13 mouse cellular contexts compared by ENCODE assay signal in genomic region chr11:94456347-94456746, GRCm38 (mm10). TPM values are rescaled to one million over a fixed set of nuclear protein-coding genes. Genes with fewer than 3 reads are reported as not detected.
DNase-seq lines count a peak whose midpoint lies in the region; ATAC-seq lines count a peak whose summit lies in the region.
"Had no signal": no experiment of that assay in that cellular context is flagged by ENCODE, and none has a peak within 500 bp of the region (broad histone marks: within the 10 kb centered on the region; RNA-seq: fewer than 3 reads in every experiment).

No protein-coding gene starts in this region.

- no peak overlapping the region for H3K4me3 ChIP-seq in embryonic facial prominence, embryonic 15.5 days (replicated peaks)
- no peak overlapping the region for H3K4me3 ChIP-seq in embryonic facial prominence, embryonic 10.5 days
- H3K4me3 ChIP-seq in midbrain, embryonic 12.5 days = no peak overlapping the region
- H3K4me3 ChIP-seq in midbrain, embryonic 11.5 days (ENCODE audit: low read depth, low read length) = no peak overlapping the region
- H3K4me3 ChIP-seq: heart, embryonic 15.5 days had no signal

- no peaks in the 10 kb centered on the region for H3K27me3 ChIP-seq in embryonic facial prominence, embryonic 15.5 days
- H3K27me3 ChIP-seq in embryonic facial prominence, embryonic 10.5 days (replicated peaks; ENCODE audit: low read depth, poor library complexity, severe bottlenecking) = peaks cover 18% of the 10 kb centered on the region
- H3K27me3 ChIP-seq in midbrain, embryonic 12.5 days = no peaks in the 10 kb centered on the region
- H3K27me3 ChIP-seq in midbrain, embryonic 11.5 days (ENCODE audit: control insufficient read depth, insufficient read depth, low read length) = no peaks in the 10 kb centered on the region

- peak overlapping the region; percentile 2 for H3K27ac ChIP-seq in embryonic facial prominence, embryonic 15.5 days (replicated peaks)
- no peak overlapping the region; the same call in 1 of the 2 replicates for H3K27ac ChIP-seq in embryonic facial prominence, embryonic 10.5 days (replicated peaks)
- 0 out of 2 replicates have a peak overlapping the region, but pooled peaks have one; percentile 16 for H3K27ac ChIP-seq in midbrain, embryonic 12.5 days (replicated peaks)
- no peak overlapping the region for H3K27ac ChIP-seq in midbrain, embryonic 11.5 days (ENCODE audit: low read depth, low read length)
- H3K27ac ChIP-seq: heart, embryonic 15.5 days had no signal

- peaks cover 27% of the 10 kb centered on the region for H3K4me1 ChIP-seq in embryonic facial prominence, embryonic 15.5 days
- peaks cover 32% of the 10 kb centered on the region for H3K4me1 ChIP-seq in embryonic facial prominence, embryonic 10.5 days
- H3K4me1 ChIP-seq in midbrain, embryonic 12.5 days = peaks cover 9% of the 10 kb centered on the region
- no peaks in the 10 kb centered on the region; the same call in 1 of the 2 replicates for H3K4me1 ChIP-seq in midbrain, embryonic 11.5 days (ENCODE audit: control insufficient read depth, insufficient read depth, low read length)

- intact Hi-C loops in left cerebral cortex, postnatal 14 days (cut with DNase I) = no loop called here
- intact Hi-C loops in left cerebral cortex, postnatal 4 days (cut with DNase I) = no loop called here

- H3K9me3 ChIP-seq in embryonic facial prominence, embryonic 15.5 days (replicated peaks) = no peaks in the 10 kb centered on the region
- no peaks in the 10 kb centered on the region for H3K9me3 ChIP-seq in embryonic facial prominence, embryonic 10.5 days
- H3K9me3 ChIP-seq in midbrain, embryonic 12.5 days = no peaks in the 10 kb centered on the region
- no peaks in the 10 kb centered on the region for H3K9me3 ChIP-seq in midbrain, embryonic 11.5 days (ENCODE audit: control insufficient read depth, low read length)
- H3K9me3 ChIP-seq: heart, embryonic 15.5 days had no signal

- DNase-seq in embryonic facial prominence, embryonic 10.5 days (ENCODE audit: low spot score) = no peak
- DNase-seq in midbrain, embryonic 11.5 days (ENCODE audit: low spot score, missing footprints) = no peak
- no peak for DNase-seq in left cerebral cortex, postnatal 14 days (ENCODE audit: low spot score in 2 of 2)
- no peak for DNase-seq in left cerebral cortex, postnatal 4 days
- DNase-seq in right cerebral cortex, postnatal 10 days (ENCODE audit: low spot score in 2 of 2) = no peak
- DNase-seq: cerebellum, adult 9-11 months; kidney, postnatal 36 days; lung, adult 18-20 months had no signal

- WGBS in embryonic facial prominence, embryonic 15.5 days = 53% methylated on average over 3 of the region's 3 CpGs
- 77% methylated on average over 3 of the region's 3 CpGs for WGBS in embryonic facial prominence, embryonic 10.5 days
- WGBS in midbrain, embryonic 12.5 days = 86% methylated on average over 3 of the region's 3 CpGs
- WGBS in midbrain, embryonic 11.5 days = 83% methylated on average over 3 of the region's 3 CpGs

- H3K4me2 ChIP-seq in embryonic facial prominence, embryonic 15.5 days (replicated peaks) = no peak overlapping the region
- no peak overlapping the region for H3K4me2 ChIP-seq in midbrain, embryonic 12.5 days (replicated peaks)
- H3K4me2 ChIP-seq in midbrain, embryonic 11.5 days = no peak overlapping the region
- H3K4me2 ChIP-seq: heart, embryonic 15.5 days had no signal

- peaks cover 54% of the 10 kb centered on the region for H3K36me3 ChIP-seq in embryonic facial prominence, embryonic 15.5 days
- peaks cover 85% of the 10 kb centered on the region for H3K36me3 ChIP-seq in embryonic facial prominence, embryonic 10.5 days (replicated peaks)
- peaks cover 27% of the 10 kb centered on the region for H3K36me3 ChIP-seq in midbrain, embryonic 12.5 days
- H3K36me3 ChIP-seq in midbrain, embryonic 11.5 days (ENCODE audit: control insufficient read depth, insufficient read depth, low read length) = no peaks in the 10 kb centered on the region; the same call in 1 of the 2 replicates
- H3K36me3 ChIP-seq: heart, embryonic 15.5 days had no signal

- H3K9ac ChIP-seq in embryonic facial prominence, embryonic 15.5 days = no peak overlapping the region
- no peak overlapping the region for H3K9ac ChIP-seq in midbrain, embryonic 12.5 days (replicated peaks)
- no peak overlapping the region for H3K9ac ChIP-seq in midbrain, embryonic 11.5 days (ENCODE audit: low read length)
- H3K9ac ChIP-seq: heart, embryonic 15.5 days had no signal

- no peak for ATAC-seq in embryonic facial prominence, embryonic 15.5 days (ENCODE audit: insufficient number of reproducible peaks, low FRiP score, low TSS enrichment, low read depth)
- ATAC-seq in midbrain, embryonic 12.5 days (ENCODE audit: low FRiP score, low read depth) = no peak
- no peak for ATAC-seq in midbrain, embryonic 11.5 days (ENCODE audit: low FRiP score)
- 0 out of 2 replicates have a peak, but pooled peaks have one; percentile 18 for ATAC-seq in megakaryocyte, adult 5-6 weeks (ENCODE audit: poor library complexity, severe bottlenecking)

RNA-seq across cellular contexts. Expression of gene Cacna1g, which starts 17.7 kb away (rescaled TPM):
- polyA plus RNA-seq in embryonic facial prominence, embryonic 15.5 days (2015; fragmentation: Nextera tagmentation; extraction: Ambion mirVana) = 29.1 and 30.3 TPM in 2 replicates
- 6.5 and 13.5 TPM in 2 replicates for polyA plus RNA-seq in embryonic facial prominence, embryonic 10.5 days (2016; fragmentation: Nextera tagmentation; extraction: Ambion mirVana)
- polyA plus RNA-seq in midbrain, embryonic 12.5 days (2016; fragmentation: Nextera tagmentation; extraction: Ambion mirVana) = 16.2 and 16.5 TPM in 2 replicates
- 7.6 and 9.3 TPM in 2 replicates for polyA plus RNA-seq in midbrain, embryonic 11.5 days (2014; fragmentation: Nextera tagmentation; extraction: Ambion mirVana)
- 0.96 and 0.98 TPM in 2 replicates for total RNA-seq in megakaryocyte, adult 5-6 weeks (2015)
- total RNA-seq in megakaryocyte, adult 5-6 weeks (2017) = 0.16 TPM in 1 of 2 replicates, not detected in the other
- 100 to 1,000 TPM; 107 to 130 TPM for total RNA-seq in left cerebral cortex, postnatal 14 days (2021)
- 100 to 1,000 TPM; 180 to 184 TPM for total RNA-seq in left cerebral cortex, postnatal 4 days (2021)

RNA-seq across cellular contexts. Expression of gene Spata20, which starts 29.6 kb away (rescaled TPM):
- 0.16 and 1.2 TPM in 2 replicates for polyA plus RNA-seq in embryonic facial prominence, embryonic 15.5 days (2015; fragmentation: Nextera tagmentation; extraction: Ambion mirVana)
- polyA plus RNA-seq in embryonic facial prominence, embryonic 10.5 days (2016; fragmentation: Nextera tagmentation; extraction: Ambion mirVana) = not detected in 2 replicates
- polyA plus RNA-seq in midbrain, embryonic 12.5 days (2016; fragmentation: Nextera tagmentation; extraction: Ambion mirVana) = 0.36 TPM in 1 of 2 replicates, not detected in the other
- polyA plus RNA-seq in midbrain, embryonic 11.5 days (2014; fragmentation: Nextera tagmentation; extraction: Ambion mirVana) = not detected in 2 replicates
- total RNA-seq in megakaryocyte, adult 5-6 weeks (2015) = not detected in 2 replicates
- not detected in 2 replicates for total RNA-seq in megakaryocyte, adult 5-6 weeks (2017)
- under 1 TPM; 0.38 to 0.62 TPM for total RNA-seq in left cerebral cortex, postnatal 14 days (2021)
- total RNA-seq in left cerebral cortex, postnatal 4 days (2021) = 1 to 10 TPM; 2.0 to 2.4 TPM
- polyA plus RNA-seq: neural tube, embryonic 11.5 days had no signal

RNA-seq across cellular contexts. Expression of gene Epn3, which starts 43.4 kb away (rescaled TPM):
- polyA plus RNA-seq in embryonic facial prominence, embryonic 15.5 days (2015; fragmentation: Nextera tagmentation; extraction: Ambion mirVana) = 11.7 and 11.8 TPM in 2 replicates
- polyA plus RNA-seq in embryonic facial prominence, embryonic 10.5 days (2016; fragmentation: Nextera tagmentation; extraction: Ambion mirVana) = 4.5 and 4.7 TPM in 2 replicates
- polyA plus RNA-seq in midbrain, embryonic 12.5 days (2016; fragmentation: Nextera tagmentation; extraction: Ambion mirVana) = 0.47 and 0.68 TPM in 2 replicates
- 0.27 and 0.50 TPM in 2 replicates for polyA plus RNA-seq in midbrain, embryonic 11.5 days (2014; fragmentation: Nextera tagmentation; extraction: Ambion mirVana)
- not detected in 2 replicates for total RNA-seq in megakaryocyte, adult 5-6 weeks (2015)
- not detected in 2 replicates for total RNA-seq in megakaryocyte, adult 5-6 weeks (2017)
- 1 to 10 TPM in 1 of 2 experiments, under 1 TPM in 1; 0.95 to 1.3 TPM for total RNA-seq in left cerebral cortex, postnatal 14 days (2021)
- total RNA-seq in left cerebral cortex, postnatal 4 days (2021) = 1 to 10 TPM; 1.3 to 1.5 TPM

Comparison
In these comparisons a context has a peak if more than half of its experiments do, and no peak if none do; other contexts are left out.
1. H3K27ac ChIP-seq: peak in embryonic facial prominence, embryonic 15.5 days (single experiment) and midbrain, embryonic 12.5 days (single experiment); none in embryonic facial prominence, embryonic 10.5 days (single experiment) and midbrain, embryonic 11.5 days (single experiment).